Mouse (Mus musculus): ENCODE measurements at regions not wholly inside any gene's neighbourhood (a gene's known extent, or its start where the extent isn't known, plus 50 kb on each side); places are given as distances from the start of the nearest gene placed in this dataset.
"Not testable (repeated sequence)": the region's sequence is repeated elsewhere in the genome, so short reads cannot be mapped to it uniquely, and the experiment has no call there.

DNA sequence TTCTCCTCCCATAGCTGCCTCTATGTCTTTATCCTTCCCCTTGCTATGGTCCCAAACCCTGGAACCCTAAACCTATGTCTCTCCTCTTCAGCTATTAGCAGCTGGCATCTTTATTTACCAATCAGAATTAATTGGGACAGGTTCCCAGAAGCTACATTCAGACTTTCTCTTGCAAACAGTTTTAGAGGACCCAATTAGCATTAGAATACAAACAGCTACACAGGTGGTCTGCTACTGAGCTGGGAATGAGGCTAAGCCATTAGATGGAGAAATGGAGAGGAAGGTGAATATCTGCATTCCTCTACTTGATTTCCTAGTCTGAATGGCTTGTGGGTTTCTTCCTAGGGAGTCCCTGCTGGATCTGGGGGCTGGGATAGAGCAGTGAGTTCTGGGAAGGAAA is 611.9 kb downstream of the A830018L16Rik start:
- DNase-seq = no peak

DNA sequence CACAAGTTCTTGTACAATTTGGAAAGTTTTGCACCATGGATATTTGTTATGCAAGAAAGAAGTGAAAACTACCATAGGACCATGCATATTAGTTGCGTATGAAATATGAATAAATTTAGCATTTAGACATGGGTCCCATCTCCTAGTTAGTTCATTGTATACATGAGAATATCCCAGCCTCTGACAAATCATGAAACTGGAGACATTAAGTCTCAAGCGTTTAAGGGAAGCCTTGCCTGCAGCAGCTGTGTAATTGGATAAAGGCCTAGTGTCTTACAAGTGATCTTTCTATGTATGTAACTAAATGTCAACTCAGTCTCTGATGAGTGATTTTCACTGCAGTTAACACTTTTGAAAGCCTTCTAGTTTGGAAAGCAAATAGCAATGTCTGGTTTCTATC is 613.5 kb downstream of the A830018L16Rik start:
- DNase-seq = no peak

DNA sequence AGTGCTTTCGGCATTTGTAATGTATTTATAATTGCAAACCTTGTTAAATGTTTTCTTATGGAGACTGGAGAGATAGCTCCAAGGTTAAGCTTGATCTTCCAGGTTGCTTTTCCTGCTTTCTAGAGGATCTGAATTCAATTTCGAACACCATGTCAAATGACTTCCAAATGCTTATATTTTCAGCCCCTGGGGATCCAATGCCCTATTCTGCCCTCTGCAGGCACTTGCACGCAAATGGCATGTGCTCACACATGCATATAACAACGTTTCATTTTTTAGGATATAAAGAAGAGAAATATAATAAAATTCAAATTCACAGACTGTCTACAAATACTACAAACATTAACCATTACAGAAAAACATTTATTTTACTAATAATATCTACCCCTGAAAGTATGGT is 614.2 kb downstream of the A830018L16Rik start:
- no peak for DNase-seq

DNA sequence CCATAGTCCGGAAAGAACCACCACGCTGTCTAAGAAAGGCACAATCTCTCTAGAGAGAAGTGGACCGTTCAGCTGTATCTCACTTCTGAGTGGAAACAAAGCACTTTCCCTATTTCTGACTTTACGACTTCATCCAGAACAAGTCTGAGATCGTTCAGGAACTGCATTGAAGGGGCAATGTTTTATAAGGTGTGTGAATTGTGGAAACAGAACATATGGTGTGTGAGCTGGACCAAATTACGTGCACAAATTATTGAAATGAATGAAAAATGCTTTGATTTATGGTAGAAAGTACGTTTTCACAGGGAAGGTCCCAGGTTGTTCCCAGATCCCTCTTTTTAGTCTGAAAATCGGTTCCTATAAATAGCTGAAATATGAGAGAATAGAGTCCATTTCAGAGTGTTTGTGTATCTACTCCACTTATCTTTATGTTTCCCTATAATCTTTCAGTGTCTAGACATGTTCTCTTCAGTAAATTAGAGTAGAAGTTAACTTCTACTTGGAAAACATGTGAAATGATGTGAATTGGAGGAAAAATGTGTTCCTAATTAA is 638.1 kb downstream of the A830018L16Rik start:
- DNase-seq = no peak

GRCm38 (mm10) chr1:12055865-12056560 is 642.1 kb downstream of the A830018L16Rik start:
- no peak for DNase-seq

DNA sequence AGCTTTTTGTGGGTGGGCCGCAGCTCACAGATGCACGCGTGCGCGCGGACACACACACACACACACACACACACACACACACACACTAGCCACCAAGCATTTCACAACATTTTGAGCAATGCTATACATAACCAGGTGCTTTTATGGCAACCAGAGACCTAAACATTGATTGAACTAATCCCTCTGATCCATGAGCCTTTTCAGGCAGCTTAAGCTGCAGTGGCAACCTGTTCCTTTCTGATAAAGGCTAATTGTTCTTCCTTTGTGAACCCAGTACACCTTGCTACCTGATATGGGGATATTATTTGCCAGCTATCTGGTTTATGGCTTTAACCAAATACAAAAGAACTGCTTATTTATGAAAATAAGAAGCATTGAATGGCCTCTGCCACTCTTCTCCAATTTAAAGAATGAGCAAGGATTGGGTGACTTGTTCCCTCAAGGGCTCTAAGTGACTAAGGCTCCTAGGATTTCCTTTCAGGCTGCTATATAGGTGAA is 651.2 kb downstream of the A830018L16Rik start:
- DNase-seq = no peak

- no peak for DNase-seq
Measured at GRCm38 (mm10) chr1:12092564-12093504, 678.9 kb downstream of the A830018L16Rik start.

- DNase-seq = no peak
Measured at GRCm38 (mm10) chr1:12115041-12115828, 701.3 kb downstream of the A830018L16Rik start.

DNA sequence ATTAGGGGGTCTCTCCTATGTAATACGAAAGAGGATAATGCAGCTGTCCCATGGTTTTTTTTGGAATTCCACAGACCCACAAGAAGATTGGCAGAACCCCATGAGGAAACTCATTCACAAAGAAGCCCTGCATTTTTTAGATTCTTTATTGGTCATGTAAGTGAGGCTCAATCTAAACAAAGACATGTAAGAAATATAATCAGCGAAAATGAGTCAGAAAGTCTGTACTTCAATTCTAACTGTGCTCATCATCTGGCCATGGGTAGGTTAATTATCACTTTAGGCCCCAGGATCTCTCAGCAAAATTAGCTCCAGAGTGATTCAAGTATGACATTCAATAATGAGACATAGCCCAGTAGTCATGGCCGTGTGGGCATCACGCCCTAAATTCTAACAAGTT is 703.2 kb downstream of the A830018L16Rik start:
- DNase-seq = no peak

GRCm38 (mm10) chr1:12120926-12121325 is 707.0 kb downstream of the A830018L16Rik start:
- peak in 1 of 2 experiments; percentile 1 for DNase-seq

DNA sequence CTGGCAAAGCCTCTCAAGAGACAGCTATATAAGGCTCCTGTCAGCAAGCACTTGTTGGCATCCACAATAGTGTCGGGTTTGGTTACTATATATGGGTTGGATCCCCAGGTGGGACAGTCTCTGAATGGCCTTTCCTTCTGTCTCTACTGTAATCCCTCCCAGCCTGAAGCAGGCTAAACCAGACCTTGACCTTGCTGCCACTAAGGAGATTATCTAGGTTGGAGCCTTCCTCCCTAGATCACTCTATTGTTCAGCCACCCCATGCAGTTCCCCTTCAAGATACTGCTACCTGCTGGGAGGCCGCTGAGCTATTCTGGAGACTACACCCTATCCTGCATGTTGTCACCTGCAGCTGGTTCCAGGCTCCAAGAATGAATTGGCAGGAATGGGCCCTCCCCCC is 712.7 kb downstream of the A830018L16Rik start:
- DNase-seq = not testable (repeated sequence)

- no peak for DNase-seq
Measured at GRCm38 (mm10) chr1:12170503-12170902, 756.6 kb downstream of the A830018L16Rik start.

GRCm38 (mm10) chr1:12189646-12190233 is 775.8 kb downstream of the A830018L16Rik start:
- DNase-seq = no peak

GRCm38 (mm10) chr1:12192588-12192987 is 778.7 kb downstream of the A830018L16Rik start:
- no peak for DNase-seq

GRCm38 (mm10) chr1:12231089-12231488 is 817.2 kb downstream of the A830018L16Rik start:
- DNase-seq = no peak

GRCm38 (mm10) chr1:12242090-12242489 is 828.2 kb downstream of the A830018L16Rik start:
- DNase-seq = no peak

DNA sequence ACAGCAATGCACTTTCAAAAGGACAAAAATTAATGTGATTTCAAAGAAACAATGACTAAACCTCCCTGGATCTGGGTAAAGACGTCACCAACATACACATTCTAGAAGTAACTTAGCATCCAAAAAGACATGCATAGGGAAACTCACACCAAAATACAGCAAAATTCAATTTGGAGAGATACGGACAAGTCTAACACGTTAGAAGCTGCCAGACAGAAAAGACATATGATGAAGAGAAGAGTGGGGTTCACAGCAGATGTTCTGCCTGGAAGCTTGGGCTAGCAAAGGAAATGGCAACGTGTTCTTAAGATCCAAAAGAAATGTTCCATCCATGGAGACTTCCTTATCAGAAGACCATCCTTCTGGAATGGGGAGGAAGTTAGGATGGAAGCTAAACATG is 868.6 kb downstream of the A830018L16Rik start:
- no peak for DNase-seq

DNA sequence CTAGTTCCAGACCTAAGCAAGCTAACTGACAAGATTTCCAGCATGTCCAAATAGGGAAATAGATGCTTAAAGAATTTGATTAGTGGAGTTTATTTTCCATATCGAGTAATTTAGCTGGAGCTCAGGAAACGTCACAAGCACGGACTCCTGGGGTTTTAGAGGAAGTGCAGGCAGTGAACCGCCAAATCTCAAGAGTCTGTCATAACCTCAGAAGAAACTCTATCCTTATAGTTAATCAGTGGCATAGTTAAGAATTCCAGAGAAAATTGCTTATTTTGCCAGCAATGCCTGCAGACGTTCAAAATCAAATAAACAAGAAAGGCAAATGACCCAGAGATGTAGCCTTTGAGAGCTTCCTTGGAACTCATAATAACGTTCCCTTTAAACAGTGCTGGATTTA is 871.6 kb downstream of the A830018L16Rik start:
- DNase-seq = no peak

DNA sequence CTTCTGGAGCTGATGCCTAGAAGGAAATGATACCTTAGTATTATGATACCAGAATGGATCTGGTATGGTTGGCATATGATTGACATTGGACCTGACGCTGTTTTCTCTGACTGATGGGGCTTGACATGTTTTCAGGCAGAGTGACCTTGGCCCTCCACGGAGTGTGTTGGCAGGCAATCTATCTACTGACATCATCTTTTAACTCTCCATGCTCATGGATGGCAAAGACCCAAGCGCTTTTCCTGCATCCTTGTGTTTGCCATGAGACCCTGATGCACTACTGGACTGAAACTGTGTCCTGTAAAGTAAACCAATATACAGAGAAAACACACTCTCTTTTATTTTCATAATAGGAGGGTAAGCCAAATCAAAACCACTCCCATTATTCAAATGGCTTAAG is 872.1 kb downstream of the A830018L16Rik start:
- DNase-seq = peak in 1 of 2 experiments; percentile 18

- DNase-seq = no peak
Measured at GRCm38 (mm10) chr1:12288521-12288920, 874.6 kb downstream of the A830018L16Rik start.

GRCm38 (mm10) chr1:12291787-12292186 is 877.9 kb downstream of the A830018L16Rik start:
- DNase-seq = peak; percentile 29 to 56

DNA sequence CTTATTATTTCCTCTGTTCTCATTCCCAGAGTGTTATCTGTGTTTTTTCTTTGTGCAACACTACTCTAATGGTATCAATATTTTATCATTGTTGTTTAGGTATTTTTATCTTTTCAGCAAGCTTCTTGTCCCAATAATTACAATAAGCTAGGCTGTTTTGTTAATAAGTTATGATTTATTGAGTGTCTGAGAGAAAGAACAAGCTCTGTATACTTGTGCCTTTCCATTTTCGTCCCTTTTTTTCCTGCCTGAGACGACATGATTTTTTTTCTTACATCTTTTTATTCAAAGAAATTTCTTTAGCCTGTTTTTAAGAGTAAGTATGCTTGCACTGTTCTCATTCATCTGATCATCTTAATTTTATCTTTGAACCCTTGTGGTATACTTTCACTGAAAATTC is 904.1 kb downstream of the A830018L16Rik start:
- no peak for DNase-seq
